Mouse (Mus musculus) limb, embryonic 12.5 days (tissue): ENCODE measurements around the gene Zfp36l1. TPM values are rescaled to one million over a fixed set of nuclear protein-coding genes. Genes with fewer than 3 reads are reported as not detected.

Experiments
- ATAC-seq: fragments of 200-750 bp; cut with Nextera tagmentation; 2 replicates; pipeline ENCODE4 v1.8.0; 2017; ENCODE audit warnings: low read depth, moderate TSS enrichment; ENCODE audit not compliant: insufficient number of reproducible peaks, insufficient read depth, low FRiP score, low TSS enrichment
- H3K27ac ChIP-seq: fragments of 300-500 bp; sonication (generic); 2 replicates; pipeline ENCODE4 v1.5.1; 2016; ENCODE audit warnings: mild to moderate bottlenecking, moderate library complexity
- H3K27me3 ChIP-seq: fragments of 300-500 bp; sonication (generic); 2 replicates; pipeline ENCODE4 v1.6.1; 2016; ENCODE audit warnings: mild to moderate bottlenecking, moderate library complexity
- H3K36me3 ChIP-seq: fragments of 300-500 bp; sonication (generic); 2 replicates; pipeline ENCODE4 v1.6.1; 2016; ENCODE audit warnings: mild to moderate bottlenecking, moderate library complexity
- H3K4me1 ChIP-seq: fragments of 300-500 bp; sonication (generic); replicated peaks from 2 replicates; pipeline ENCODE4 v1.6.1; 2016
- H3K4me2 ChIP-seq: fragments of 300-500 bp; sonication (generic); 2 replicates; pipeline ENCODE4 v1.6.1; 2016; ENCODE audit warnings: mild to moderate bottlenecking, moderate library complexity
- H3K4me3 ChIP-seq: fragments of 300-500 bp; sonication (generic); replicated peaks from 2 replicates; pipeline ENCODE4 v1.5.1; 2016; ENCODE audit warnings: mild to moderate bottlenecking
- H3K9ac ChIP-seq: fragments of 300-500 bp; sonication (generic); replicated peaks from 2 replicates; pipeline ENCODE4 v1.6.1; 2016; ENCODE audit warnings: mild to moderate bottlenecking, moderate library complexity
- H3K9me3 ChIP-seq: fragments of 300-500 bp; sonication (generic); 2 replicates; pipeline ENCODE4 v1.6.1; 2016; ENCODE audit warnings: mild to moderate bottlenecking, moderate library complexity
- WGBS: fragments of 180-500 bp; shearing (Covaris S2); methylation state at CpG from one replicate; pipeline ENCODE4 v1.1.7; 2016; 5-methylcytosine and 5-hydroxymethylcytosine counted together
- polyA plus RNA-seq: library from polyadenylated mRNA; unstranded; fragments of >200 nt; fragmentation: Nextera tagmentation; extraction: Ambion mirVana; gene quantifications from 2 replicates; pipeline ENCODE4 v1.2.1, GENCODE M21; 2016

The Zfp36l1 gene
- polyA plus RNA-seq, 1 experiment from 2014 or later: 80.7 TPM

DNA sequence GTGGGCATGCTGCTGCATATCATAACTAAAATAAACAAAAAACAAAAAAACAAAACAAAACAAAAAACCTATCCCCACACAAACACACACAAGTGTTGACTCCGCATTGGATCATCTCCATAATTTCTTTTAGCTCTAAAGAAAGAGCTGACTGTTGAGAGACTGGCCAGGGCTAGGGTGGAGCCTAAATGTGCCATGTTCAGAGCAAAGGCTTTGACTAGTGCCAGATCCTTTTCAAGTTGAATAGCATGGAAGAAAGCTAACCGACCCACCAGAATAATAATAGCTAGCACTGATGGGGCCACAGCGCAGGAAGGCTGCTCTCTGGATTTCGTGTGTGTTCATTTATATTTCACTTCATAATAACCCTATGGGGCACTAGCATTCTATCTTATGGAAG, 48.5 kb downstream of the Zfp36l1 start:
- no peaks in the 10 kb centered on the region for H3K9me3 ChIP-seq
- H3K4me2 ChIP-seq: no peak overlapping the region
- H3K27ac ChIP-seq: no peak overlapping the region; the same call in 1 of the 2 replicates
- ATAC-seq: no peak
- WGBS: 85% methylated on average over 4 of the region's 4 CpGs
- H3K36me3 ChIP-seq: no peaks in the 10 kb centered on the region
- no peaks in the 10 kb centered on the region for H3K27me3 ChIP-seq
- no peak overlapping the region for H3K9ac ChIP-seq
- no peak overlapping the region for H3K4me3 ChIP-seq
- peaks cover 53% of the 10 kb centered on the region for H3K4me1 ChIP-seq

DNA sequence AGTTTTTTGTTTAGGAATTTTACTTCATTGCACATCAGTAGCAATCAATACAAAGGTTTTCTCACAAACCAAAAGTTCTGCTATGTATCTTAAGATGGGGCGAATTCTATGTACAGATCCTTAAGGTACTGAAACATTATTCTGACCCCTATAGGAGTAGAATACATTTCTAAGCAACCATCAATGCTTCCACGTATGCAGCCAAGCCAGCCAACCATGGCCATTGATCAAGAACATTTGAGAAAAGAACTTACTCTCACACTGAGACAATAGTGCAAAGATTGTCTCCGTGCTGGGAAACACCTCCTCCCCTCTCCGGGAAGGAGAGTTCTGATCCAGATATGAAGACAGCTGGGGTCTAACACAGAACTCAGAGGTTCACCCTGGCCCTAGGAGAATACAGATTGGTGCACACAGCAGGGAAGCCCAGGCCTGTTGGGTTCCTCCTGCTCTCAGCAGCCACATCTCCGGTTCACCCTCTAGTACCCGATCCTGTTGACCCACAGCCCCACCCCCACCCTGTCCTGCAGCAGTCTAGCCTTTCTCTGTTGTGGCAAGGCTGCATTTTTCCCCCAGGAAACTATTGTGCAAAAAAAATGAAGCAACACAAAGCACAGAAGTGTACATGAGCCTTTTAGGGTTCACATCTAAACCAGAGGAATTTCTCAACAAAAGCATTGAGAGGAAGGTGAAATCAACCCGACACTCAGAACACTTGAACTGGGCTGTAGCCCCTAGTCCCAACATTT, 49.2 kb downstream of the Zfp36l1 start:
- H3K27me3 ChIP-seq: no peaks in the 10 kb centered on the region
- H3K9ac ChIP-seq: no peak overlapping the region
- H3K9me3 ChIP-seq: no peaks in the 10 kb centered on the region
- H3K4me3 ChIP-seq: no peak overlapping the region
- ATAC-seq: peak; percentile 18; the same call in 1 of the 2 replicates
- no peaks in the 10 kb centered on the region for H3K36me3 ChIP-seq
- peak overlapping the region; percentile 96 for H3K27ac ChIP-seq
- H3K4me2 ChIP-seq: no peak overlapping the region
- H3K4me1 ChIP-seq: peaks cover 54% of the 10 kb centered on the region
- WGBS: 54% methylated on average over 7 of the region's 7 CpGs

DNA sequence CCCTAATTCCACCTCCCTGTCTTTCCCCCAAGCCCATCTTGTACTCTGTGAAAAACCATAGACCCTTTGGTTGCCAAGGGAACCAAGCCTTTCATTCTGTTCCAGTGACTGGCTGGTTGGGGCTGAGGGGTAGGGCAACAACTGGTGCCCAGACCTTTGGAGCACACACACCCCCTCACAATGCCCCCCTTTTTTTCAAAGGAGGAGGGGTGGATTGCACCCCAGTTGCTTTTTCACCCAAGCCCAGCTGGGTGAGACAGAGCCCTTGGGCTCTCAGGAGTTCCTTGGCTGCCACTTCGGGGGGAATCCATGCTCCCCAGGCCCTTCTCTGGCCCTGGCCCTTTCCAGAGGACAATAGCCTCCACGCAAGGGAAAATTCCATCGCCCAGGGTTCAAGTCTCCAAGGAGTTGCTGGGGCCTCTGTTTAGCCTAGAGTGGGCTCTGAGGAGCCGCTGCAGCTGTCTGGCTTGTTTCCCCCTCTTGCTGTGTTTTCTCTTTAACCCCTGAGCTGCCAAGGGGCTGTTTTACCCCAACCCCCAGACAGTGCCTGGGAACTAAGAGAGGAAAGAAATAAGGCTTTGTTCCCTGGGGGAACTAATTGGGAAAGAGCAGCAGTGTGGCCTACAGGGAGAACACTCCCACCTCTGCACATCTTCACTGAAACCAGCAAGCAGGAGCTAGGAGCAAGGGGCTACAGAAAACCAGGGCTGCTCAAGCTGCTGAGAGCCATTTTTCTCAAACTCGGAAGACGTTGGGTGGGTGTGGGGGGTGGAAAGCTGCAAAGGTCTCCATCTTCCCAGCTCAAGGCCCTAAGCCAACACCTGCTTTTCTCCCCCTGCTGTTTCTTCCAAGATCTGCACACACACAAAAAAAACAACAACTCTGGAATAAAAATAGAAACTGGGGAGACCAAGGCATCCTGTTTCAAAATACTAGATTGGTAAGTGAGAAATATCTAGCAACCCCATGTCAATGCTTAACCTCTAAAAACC, 50.1 kb downstream of the Zfp36l1 start:
- H3K27me3 ChIP-seq: no peaks in the 10 kb centered on the region
- peak; percentile 89 for ATAC-seq
- peaks cover 54% of the 10 kb centered on the region for H3K4me1 ChIP-seq
- under 1% methylated on average over 6 of the region's 6 CpGs for WGBS
- H3K36me3 ChIP-seq: no peaks in the 10 kb centered on the region
- H3K4me3 ChIP-seq: no peak overlapping the region
- H3K4me2 ChIP-seq: peak overlapping the region; percentile 25
- peak overlapping the region; percentile 35; the same call in 1 of the 2 replicates for H3K9ac ChIP-seq
- peak overlapping the region; percentile 96 for H3K27ac ChIP-seq
- H3K9me3 ChIP-seq: no peaks in the 10 kb centered on the region

DNA sequence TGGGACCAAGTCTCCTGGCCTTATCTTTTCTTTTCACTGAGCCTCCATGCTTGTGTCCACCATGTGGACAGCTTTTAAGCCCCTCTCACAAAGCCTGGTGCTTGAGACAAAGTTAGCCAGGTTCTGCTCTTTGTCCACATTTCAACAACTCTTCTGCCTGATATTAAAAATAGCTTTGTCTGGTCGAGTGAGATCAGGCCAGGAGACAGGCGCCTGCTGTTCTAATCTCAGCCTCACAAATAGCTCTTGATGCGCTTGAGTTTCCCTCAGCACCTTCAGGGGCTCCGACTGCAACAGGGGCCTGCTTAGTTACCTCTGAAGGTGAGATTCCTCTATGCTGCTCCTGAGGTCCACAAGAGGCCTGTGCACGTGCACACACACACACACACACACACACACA, 51.0 kb downstream of the Zfp36l1 start:
- Histone ChIP-seq H3K4me2 (peak overlapping the region; percentile 25; the same call in 1 of the 2 replicates), H3K27me3 (no peaks in the 10 kb centered on the region), H3K9me3 (no peaks in the 10 kb centered on the region), H3K4me3 (no peak overlapping the region), H3K27ac (peak overlapping the region; percentile 96), H3K4me1 (peaks cover 54% of the 10 kb centered on the region), H3K36me3 (no peaks in the 10 kb centered on the region), H3K9ac (no peak overlapping the region)
- WGBS: 24% methylated on average over 5 of the region's 5 CpGs
- no peak for ATAC-seq

DNA sequence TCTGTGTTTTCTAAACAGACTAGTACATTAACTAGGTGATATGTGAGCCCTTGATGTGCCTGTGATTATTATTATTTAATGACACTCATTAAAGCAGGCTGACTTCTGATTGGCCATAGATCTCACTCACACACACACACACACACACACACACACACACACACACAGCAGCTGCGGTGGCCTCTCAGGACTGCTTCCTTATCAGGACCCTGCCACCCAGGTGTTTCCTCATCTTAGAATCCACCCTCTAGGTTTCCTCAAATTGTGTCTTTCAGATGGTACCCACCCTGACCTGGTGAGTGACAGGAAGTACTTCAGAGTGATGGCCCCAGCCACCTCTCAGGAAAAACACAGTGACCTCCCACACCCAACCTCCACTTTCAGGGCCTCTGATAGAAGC, 52.0 kb downstream of the Zfp36l1 start:
- no peak overlapping the region for H3K27ac ChIP-seq
- H3K4me3 ChIP-seq: no peak overlapping the region
- ATAC-seq: no peak
- H3K9ac ChIP-seq: no peak overlapping the region
- H3K9me3 ChIP-seq: no peaks in the 10 kb centered on the region
- 37% methylated on average over 1 of the region's 1 CpGs for WGBS
- no peaks in the 10 kb centered on the region for H3K36me3 ChIP-seq
- H3K27me3 ChIP-seq: no peaks in the 10 kb centered on the region
- peaks cover 54% of the 10 kb centered on the region for H3K4me1 ChIP-seq
- no peak overlapping the region for H3K4me2 ChIP-seq

DNA sequence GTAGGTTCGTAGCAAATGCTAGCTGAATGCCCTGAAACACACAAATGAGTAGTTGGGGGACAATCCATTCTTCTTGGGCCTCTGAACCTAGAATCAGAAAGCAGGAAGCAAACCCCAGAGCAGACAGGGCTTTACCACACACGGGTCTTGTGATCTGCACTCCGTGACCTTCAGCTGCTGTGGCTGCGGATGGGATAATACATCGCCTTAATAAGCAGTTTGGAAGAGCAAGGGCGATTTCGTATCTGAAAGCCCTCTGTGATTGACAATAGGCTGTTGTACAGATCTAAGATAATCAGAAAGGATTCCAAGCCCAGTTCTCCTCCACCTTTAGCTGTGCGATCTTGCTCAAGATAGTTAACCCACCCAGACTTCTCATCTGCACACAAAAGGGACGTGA, 52.5 kb downstream of the Zfp36l1 start:
- H3K27ac ChIP-seq: peak overlapping the region; percentile 47; the same call in 1 of the 2 replicates
- no peak for ATAC-seq

DNA sequence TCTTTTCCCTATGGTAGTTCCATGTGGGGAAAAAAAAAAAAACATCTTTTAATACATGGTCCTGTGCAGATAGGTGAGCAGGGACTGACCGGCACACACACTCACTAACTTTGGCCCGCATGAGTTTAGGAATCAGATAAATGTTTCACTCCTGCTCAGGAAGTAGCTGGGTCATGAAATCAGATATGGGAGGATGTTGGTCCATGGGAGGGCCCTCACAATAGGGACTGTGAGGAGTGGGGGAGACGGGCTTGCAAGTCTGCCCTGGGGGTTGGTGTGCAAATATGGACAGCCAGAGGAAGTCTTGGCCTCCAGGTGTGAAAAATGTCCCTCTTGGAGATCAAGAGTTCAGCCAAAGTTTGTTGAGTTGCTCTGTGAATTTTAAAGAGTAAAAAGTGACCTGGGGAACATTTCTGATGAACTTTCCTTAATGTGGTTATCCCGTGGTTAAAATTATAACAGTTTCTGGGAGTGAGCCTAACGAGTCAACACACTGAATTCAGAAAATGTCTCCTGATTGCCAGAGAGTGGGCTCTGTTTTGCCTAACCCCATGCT, 53.0 kb downstream of the Zfp36l1 start:
- peaks cover 54% of the 10 kb centered on the region for H3K4me1 ChIP-seq
- H3K27me3 ChIP-seq: no peaks in the 10 kb centered on the region
- 51% methylated on average over 5 of the region's 5 CpGs for WGBS
- no peaks in the 10 kb centered on the region for H3K36me3 ChIP-seq
- peak overlapping the region; percentile 47 for H3K27ac ChIP-seq
- no peaks in the 10 kb centered on the region for H3K9me3 ChIP-seq
- no peak for ATAC-seq
- no peak overlapping the region for H3K9ac ChIP-seq
- H3K4me2 ChIP-seq: no peak overlapping the region
- H3K4me3 ChIP-seq: no peak overlapping the region

More for the DNA sequence above, 52.5 kb downstream of the Zfp36l1 start:
- Histone ChIP-seq H3K4me2 (no peak overlapping the region), H3K36me3 (no peaks in the 10 kb centered on the region), H3K4me3 (no peak overlapping the region), H3K27me3 (no peaks in the 10 kb centered on the region), H3K9me3 (no peaks in the 10 kb centered on the region), H3K4me1 (peaks cover 54% of the 10 kb centered on the region), H3K9ac (no peak overlapping the region)
- 56% methylated on average over 9 of the region's 9 CpGs for WGBS

Other genes with a start within 250 kb of the Zfp36l1 start
- 42.0 and 45.8 TPM in 2 replicates for gene Actn1, start 147.4 kb upstream of the Zfp36l1 start, polyA plus RNA-seq